Mouse (Mus musculus) cerebellum, adult 2 months (tissue): ENCODE data around the gene Krt15. TPM values are rescaled to one million over a fixed set of nuclear protein-coding genes. Genes with fewer than 3 reads are reported as not detected.
A peak's percentile ranks its signal among the peaks of the same experiment; 100 is the strongest.

Source experiments
- DNase-seq, 2 experiments: peaks; one replicate each; pipeline ENCODE4 v3.0.0; 2021
- H3K27ac ChIP-seq: fragments of 200-500 bp; 2 replicates; pipeline ENCODE4 v1.5.1; 2012; ENCODE audit warnings: low read length, control low read depth, inconsistent platforms; ENCODE audit not compliant: insufficient read depth
- H3K27me3 ChIP-seq: fragments of 200-500 bp; 2 replicates; pipeline ENCODE4 v1.6.1; 2012; ENCODE audit warnings: inconsistent platforms, mild to moderate bottlenecking, low read length, moderate library complexity; ENCODE audit not compliant: control insufficient read depth, insufficient read depth
- H3K4me1 ChIP-seq: fragments of 200-500 bp; 2 replicates; pipeline ENCODE4 v1.6.1; 2011; ENCODE audit warnings: low read length; ENCODE audit not compliant: control insufficient read depth, insufficient read depth
- H3K4me3 ChIP-seq: fragments of 200-500 bp; replicated peaks from 2 replicates; pipeline ENCODE3; 2011; ENCODE audit warnings: mild to moderate bottlenecking, low read depth, low read length, control low read depth; ENCODE audit not compliant: insufficient read depth
- CTCF ChIP-seq: fragments of 200-500 bp; IDR thresholded peaks from 2 replicates; pipeline ENCODE4 v1.5.1; 2011; ENCODE audit warnings: low read depth, mild to moderate bottlenecking, control low read depth, low read length, moderate library complexity, borderline replicate concordance; ENCODE audit not compliant: insufficient read depth
- POLR2A ChIP-seq: fragments of 200-500 bp; IDR thresholded peaks from 2 replicates; pipeline ENCODE4 v1.6.1; 2011; ENCODE audit warnings: low read length, control low read depth, borderline replicate concordance; ENCODE audit not compliant: insufficient read depth
- WGBS: fragments of 180-500 bp; shearing (Covaris S2); methylation state at CpG from one replicate; pipeline ENCODE4 v1.1.7; 2018; 5-methylcytosine and 5-hydroxymethylcytosine counted together
- polyA plus RNA-seq: library from polyadenylated mRNA; depleted of rRNA; stranded (reverse); fragments of >200 nt; gene quantifications from 2 replicates; pipeline ENCODE4 v1.2.3, GENCODE M21; 2012; rRNA removed

Gene Krt15
- polyA plus RNA-seq = 0.08 and 0.35 TPM in 2 replicates

- Histone ChIP-seq H3K4me1 (no peaks in the 10 kb centered on the region), H3K27ac (no peak within 1 kb of the TSS), H3K27me3 (no peaks in the 10 kb centered on the region), H3K4me3 (no peak within 1 kb of the TSS)
- WGBS = 73% methylated on average over 7 of the region's 7 CpGs
- TF ChIP-seq CTCF (no peak), POLR2A (no peak)
- no peak for DNase-seq
Observed at GRCm38 (mm10) chr11:100135731-100136130, at the start of gene Krt15. Krt15 (minus strand) TSS chr11:100135928.

- Histone ChIP-seq H3K27me3 (no peaks in the 10 kb centered on the region), H3K27ac (no peak overlapping the region), H3K4me1 (no peaks in the 10 kb centered on the region; the same call in 1 of the 2 replicates), H3K4me3 (no peak overlapping the region)
- 71% methylated on average over 7 of the region's 7 CpGs for WGBS
- TF ChIP-seq CTCF = no peak
- TF ChIP-seq POLR2A = no peak
- DNase-seq = no peak
Observed at GRCm38 (mm10) chr11:100181725-100182124, 46.0 kb upstream of the Krt15 start.

- Histone ChIP-seq H3K27me3 (no peaks in the 10 kb centered on the region), H3K4me1 (no peaks in the 10 kb centered on the region), H3K27ac (no peak overlapping the region), H3K4me3 (no peak overlapping the region)
- DNase-seq = no peak
- 75% methylated on average over 3 of the region's 3 CpGs for WGBS
- TF ChIP-seq POLR2A = no peak
- TF ChIP-seq CTCF = no peak
Observed at GRCm38 (mm10) chr11:100179260-100179659, 43.5 kb upstream of the Krt15 start.

- H3K27me3 ChIP-seq = no peaks in the 10 kb centered on the region
- WGBS = 38% methylated on average over 5 of the region's 5 CpGs
- DNase-seq = no peak
- no peaks in the 10 kb centered on the region for H3K4me1 ChIP-seq
- H3K4me3 ChIP-seq = no peak overlapping the region
- H3K27ac ChIP-seq = no peak overlapping the region
- TF ChIP-seq CTCF (no peak), POLR2A (no peak)
Observed at GRCm38 (mm10) chr11:100178307-100178706, 42.6 kb upstream of the Krt15 start.

- H3K27me3 ChIP-seq = no peaks in the 10 kb centered on the region
- TF ChIP-seq POLR2A = no peak
- TF ChIP-seq CTCF = no peak
- DNase-seq = no peak
- H3K27ac ChIP-seq = no peak overlapping the region
- H3K4me3 ChIP-seq = no peak overlapping the region
- 86% methylated on average over 9 of the region's 9 CpGs for WGBS
- no peaks in the 10 kb centered on the region for H3K4me1 ChIP-seq
Observed at GRCm38 (mm10) chr11:100176791-100177190, 41.1 kb upstream of the Krt15 start.

GRCm38 (mm10) chr11:100168765-100169762 lies 33.3 kb upstream of the Krt15 start:
- no peak overlapping the region for H3K4me3 ChIP-seq
- 31% methylated on average over 14 of the region's 14 CpGs for WGBS

DNA sequence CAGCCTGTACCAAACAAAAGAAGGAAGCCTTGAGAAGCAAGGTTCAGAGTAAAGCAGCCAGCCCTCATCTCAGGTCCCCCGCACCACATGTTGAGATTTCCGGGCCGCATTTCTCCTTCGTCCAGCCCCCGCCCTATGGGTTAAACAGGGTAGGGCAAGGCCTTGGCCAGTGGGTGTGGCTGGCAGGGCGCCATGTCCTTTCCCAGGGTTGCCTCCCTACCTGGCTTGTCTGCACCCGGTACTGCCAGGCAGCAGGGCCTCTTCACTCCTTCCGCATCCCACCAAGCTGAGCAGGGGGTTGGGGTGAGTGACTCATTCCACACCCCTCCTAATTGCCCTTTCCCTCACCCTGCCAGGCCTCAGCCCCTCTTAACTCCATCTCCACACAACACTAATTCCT lies 32.3 kb upstream of the Krt15 start:
- TF ChIP-seq CTCF = no peak
- TF ChIP-seq POLR2A = no peak
- DNase-seq = no peak
- no peak overlapping the region for H3K27ac ChIP-seq
- no peak overlapping the region for H3K4me3 ChIP-seq
- 82% methylated on average over 8 of the region's 8 CpGs for WGBS
- H3K27me3 ChIP-seq = no peaks in the 10 kb centered on the region
- no peaks in the 10 kb centered on the region for H3K4me1 ChIP-seq

More at GRCm38 (mm10) chr11:100168765-100169762, 33.3 kb upstream of the Krt15 start:
- Histone ChIP-seq H3K27me3 (no peaks in the 10 kb centered on the region), H3K4me1 (no peaks in the 10 kb centered on the region), H3K27ac (no peak overlapping the region)
- DNase-seq = peak; percentile 17 to 46
- TF ChIP-seq CTCF (peak; percentile 82), POLR2A (no peak)

DNA sequence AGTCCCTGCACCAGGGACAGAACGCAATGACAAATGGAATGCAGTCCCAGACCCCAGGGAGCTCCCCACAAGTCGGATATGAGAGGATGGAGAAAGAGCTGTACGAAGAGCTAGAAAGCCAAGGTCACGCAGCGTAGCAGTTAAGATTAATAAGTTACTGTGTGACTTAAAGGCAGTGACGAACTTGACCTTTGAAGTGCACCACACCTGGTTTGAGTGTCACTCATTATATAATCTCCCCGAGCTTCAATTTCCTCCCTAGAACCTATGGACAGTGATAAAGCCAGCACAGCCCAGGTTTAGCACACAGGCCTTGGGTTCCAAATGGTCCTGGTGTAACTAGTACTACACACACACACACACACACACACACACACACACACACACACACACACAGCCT lies 28.7 kb upstream of the Krt15 start:
- WGBS = 62% methylated on average over 7 of the region's 7 CpGs
- no peak for DNase-seq
- Histone ChIP-seq H3K4me1 (no peaks in the 10 kb centered on the region), H3K27ac (no peak overlapping the region), H3K4me3 (no peak overlapping the region), H3K27me3 (no peaks in the 10 kb centered on the region)
- no peak for TF ChIP-seq POLR2A
- no peak for TF ChIP-seq CTCF

DNA sequence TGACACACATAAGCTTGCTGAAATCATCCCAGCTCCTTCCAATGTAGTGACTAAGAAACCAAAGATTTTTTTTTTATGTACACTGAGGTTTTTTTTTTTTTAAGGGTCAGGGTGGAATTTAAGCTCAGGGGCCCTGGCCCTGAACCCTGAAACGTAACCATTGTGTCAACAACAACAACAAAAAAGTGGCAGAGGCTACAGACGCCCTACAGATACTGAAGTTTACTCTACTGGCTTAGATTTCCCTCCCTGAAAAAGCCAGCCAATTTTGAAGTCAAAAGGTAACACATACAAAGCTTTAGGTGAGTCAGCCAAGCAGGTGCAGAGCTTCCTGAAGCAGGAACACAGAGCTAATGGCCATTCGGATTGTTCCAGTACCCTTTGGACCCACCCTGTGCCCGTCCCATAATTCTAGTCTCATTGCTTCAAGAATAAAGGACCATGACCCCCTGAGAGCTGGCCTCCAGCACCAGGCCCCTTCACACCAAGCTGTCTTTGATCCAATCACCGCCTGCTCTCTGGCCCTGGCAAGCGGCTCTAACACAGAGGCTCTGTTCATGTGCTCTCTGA lies 22.3 kb upstream of the Krt15 start:
- Histone ChIP-seq H3K4me3 (no peak overlapping the region), H3K4me1 (no peaks in the 10 kb centered on the region), H3K27ac (no peak overlapping the region), H3K27me3 (no peaks in the 10 kb centered on the region)
- DNase-seq = no peak
- TF ChIP-seq CTCF (no peak), POLR2A (no peak)
- WGBS = 79% methylated on average over 6 of the region's 6 CpGs
